Mouse (Mus musculus) T-helper 17 cell (primary cell): ENCODE measurements at regions not wholly inside any gene's neighbourhood (a gene's known extent, or its start where the extent isn't known, plus 50 kb on each side); places are given as distances from the start of the nearest gene placed in this dataset.

Experiments
- in situ Hi-C, 2 experiments: fragments of 300-600 bp; cut with MboI, MseI; formaldehyde crosslinking; loops; 1 replicate in 1 of 2; 2 replicates in 1 of 2; pipeline ENCODE4 v1.15.1; 2025; ENCODE audit warnings: high pct_unique_total_duplicates in 2 of 2

GRCm38 (mm10) chr6:143535726-143536125 lies 368.7 kb downstream of the Etnk1 start:
- in situ Hi-C loops, result no loop called here

- in situ Hi-C loops, result no loop called here
Observed at GRCm38 (mm10) chr6:143536525-143537293, 369.7 kb downstream of the Etnk1 start.

GRCm38 (mm10) chr6:143547406-143547903 lies 380.4 kb downstream of the Etnk1 start:
- in situ Hi-C loops, result no loop called here

- in situ Hi-C loops, result no loop called here
Observed at GRCm38 (mm10) chr6:143554946-143555345, 387.9 kb downstream of the Etnk1 start.

GRCm38 (mm10) chr6:143558046-143558884 lies 391.2 kb downstream of the Etnk1 start:
- in situ Hi-C loops, result no loop called here

- in situ Hi-C loops, result no loop called here
Observed at GRCm38 (mm10) chr6:143559316-143559715, 392.3 kb downstream of the Etnk1 start.

GRCm38 (mm10) chr6:143561316-143562088 lies 394.5 kb downstream of the Etnk1 start:
- in situ Hi-C loops, result no loop called here

GRCm38 (mm10) chr6:143571356-143572115 lies 404.5 kb downstream of the Etnk1 start:
- in situ Hi-C loops, result no loop called here

GRCm38 (mm10) chr6:143579223-143579622 lies 412.2 kb downstream of the Etnk1 start:
- in situ Hi-C loops, result no loop called here

- in situ Hi-C loops, result no loop called here
Observed at GRCm38 (mm10) chr6:143589666-143590065, 422.6 kb downstream of the Etnk1 start.

- in situ Hi-C loops, result no loop called here
Observed at GRCm38 (mm10) chr6:143590231-143590630, 423.2 kb downstream of the Etnk1 start.

- in situ Hi-C loops, result no loop called here
Observed at GRCm38 (mm10) chr6:143592490-143592889, 425.5 kb downstream of the Etnk1 start.

GRCm38 (mm10) chr6:143595486-143595885 lies 428.5 kb downstream of the Etnk1 start:
- in situ Hi-C loops, result no loop called here

GRCm38 (mm10) chr6:143597414-143597813 lies 430.4 kb downstream of the Etnk1 start:
- in situ Hi-C loops, result no loop called here

- in situ Hi-C loops, result no loop called here
Observed at GRCm38 (mm10) chr6:143598916-143599315, 431.9 kb downstream of the Etnk1 start.

GRCm38 (mm10) chr6:143609100-143609499 lies 442.1 kb downstream of the Etnk1 start:
- in situ Hi-C loops, result no loop called here

- in situ Hi-C loops, result loop anchor here in 1 of 2 experiments (10.0 kb wide), 1 partner anchor 1372 kb away; no protein-coding TSS in a partner anchor
Observed at GRCm38 (mm10) chr6:143612966-143613365, 445.9 kb downstream of the Etnk1 start.

GRCm38 (mm10) chr6:143614431-143614987 lies 447.5 kb downstream of the Etnk1 start:
- in situ Hi-C loops, result loop anchor here in 1 of 2 experiments (10.0 kb wide), 1 partner anchor 1370 kb away; no protein-coding TSS in a partner anchor

- in situ Hi-C loops, result loop anchor here in 1 of 2 experiments (10.0 kb wide), 1 partner anchor 1369 kb away; no protein-coding TSS in a partner anchor
Observed at GRCm38 (mm10) chr6:143615361-143615760, 448.3 kb downstream of the Etnk1 start.

GRCm38 (mm10) chr6:143616386-143616785 lies 449.4 kb downstream of the Etnk1 start:
- in situ Hi-C loops, result loop anchor here in 1 of 2 experiments (10.0 kb wide), 1 partner anchor 1368 kb away; no protein-coding TSS in a partner anchor
